In genomic region chr4:63840457-63840856, GRCm38 (mm10) we compare ENCODE assay signal across 10 mouse cellular contexts. TPM values are rescaled to one million over a fixed set of nuclear protein-coding genes. Genes with fewer than 3 reads are reported as not detected.
DNase-seq lines count a peak whose midpoint lies in the region; ATAC-seq and TF ChIP-seq lines count a peak whose summit lies in the region.
"Had no signal": no experiment of that assay in that cellular context is flagged by ENCODE, and none has a peak within 500 bp of the region (broad histone marks: within the 10 kb centered on the region; RNA-seq: fewer than 3 reads in every experiment).

No protein-coding gene starts in this region.

- H3K27ac ChIP-seq in limb, embryonic 11.5 days (replicated peaks; ENCODE audit: low read depth, low read length), result no peak overlapping the region
- no peak overlapping the region for H3K27ac ChIP-seq in limb, embryonic 10.5 days
- H3K27ac ChIP-seq in stomach, postnatal 0 days (replicated peaks), result no peak overlapping the region
- H3K27ac ChIP-seq in cerebellum, adult 2 months (ENCODE audit: insufficient read depth, low read length), result no peak overlapping the region
- H3K27ac ChIP-seq: limb, embryonic 12.5 days had no signal

- H3K4me3 ChIP-seq in limb, embryonic 11.5 days (ENCODE audit: low read depth, low read length), result no peak overlapping the region
- no peak overlapping the region for H3K4me3 ChIP-seq in limb, embryonic 10.5 days
- no peak overlapping the region for H3K4me3 ChIP-seq in stomach, postnatal 0 days (ENCODE audit: low read depth, low read length)
- no peak overlapping the region for H3K4me3 ChIP-seq in cerebellum, adult 2 months (replicated peaks; ENCODE audit: insufficient read depth, low read depth, low read length)
- H3K4me3 ChIP-seq: limb, embryonic 12.5 days had no signal

- peak; percentile 29 to 30 for DNase-seq in cerebellum, postnatal 14 days
- no peak for DNase-seq in cerebellum, postnatal 25 days
- peak; percentile 27 for DNase-seq in limb, embryonic 11.5 days (ENCODE audit: low spot score)
- DNase-seq in limb, embryonic 10.5 days (ENCODE audit: low spot score), result no peak
- DNase-seq in ZHBTc4 (ENCODE audit: low read depth, low spot score), result peak; percentile 13
- DNase-seq in layer of hippocampus, adult 9-11 months, result peak; percentile 34
- DNase-seq in stomach, postnatal 0 days (ENCODE audit: low spot score), result no peak
- no peak for DNase-seq in cerebellum, adult 2 months

- no peak for ATAC-seq in limb, embryonic 11.5 days (ENCODE audit: insufficient number of reproducible peaks, low FRiP score, low TSS enrichment, low read depth)
- no peak for ATAC-seq in stomach, postnatal 0 days (ENCODE audit: low FRiP score, low TSS enrichment)

- H3K9me3 ChIP-seq in limb, embryonic 11.5 days (ENCODE audit: control insufficient read depth, low read length), result no peaks in the 10 kb centered on the region
- no peaks in the 10 kb centered on the region for H3K9me3 ChIP-seq in limb, embryonic 10.5 days (replicated peaks)
- no peaks in the 10 kb centered on the region for H3K9me3 ChIP-seq in stomach, postnatal 0 days (ENCODE audit: control insufficient read depth, low read length)
- H3K9me3 ChIP-seq: limb, embryonic 12.5 days had no signal

- H3K27me3 ChIP-seq in limb, embryonic 11.5 days (ENCODE audit: control insufficient read depth, insufficient read depth, low read length), result no peaks in the 10 kb centered on the region
- H3K27me3 ChIP-seq in limb, embryonic 10.5 days (ENCODE audit: low read depth, poor library complexity, severe bottlenecking), result no peaks in the 10 kb centered on the region
- no peaks in the 10 kb centered on the region for H3K27me3 ChIP-seq in stomach, postnatal 0 days (ENCODE audit: control insufficient read depth, insufficient read depth, low read length)
- no peaks in the 10 kb centered on the region; the same call in 1 of the 2 replicates for H3K27me3 ChIP-seq in cerebellum, adult 2 months (ENCODE audit: control insufficient read depth, insufficient read depth, low read length)
- H3K27me3 ChIP-seq: limb, embryonic 12.5 days had no signal

- 64% methylated on average over 5 of the region's 5 CpGs for WGBS in limb, embryonic 11.5 days
- WGBS in limb, embryonic 10.5 days, result 64% methylated on average over 5 of the region's 5 CpGs
- WGBS in stomach, postnatal 0 days, result 46% methylated on average over 5 of the region's 5 CpGs
- WGBS in cerebellum, adult 2 months, result 48% methylated on average over 5 of the region's 5 CpGs

- no peaks in the 10 kb centered on the region for H3K36me3 ChIP-seq in limb, embryonic 11.5 days (ENCODE audit: control insufficient read depth, insufficient read depth, low read length)
- H3K36me3 ChIP-seq in limb, embryonic 10.5 days, result no peaks in the 10 kb centered on the region
- H3K36me3 ChIP-seq in stomach, postnatal 0 days (ENCODE audit: control insufficient read depth, insufficient read depth, low read length), result no peaks in the 10 kb centered on the region
- H3K36me3 ChIP-seq: limb, embryonic 12.5 days had no signal

- no peak for TF ChIP-seq EP300 in stomach, postnatal 0 days (optimal IDR thresholded peaks at IDR 0.05)

- no peaks in the 10 kb centered on the region for H3K4me1 ChIP-seq in limb, embryonic 11.5 days (ENCODE audit: control insufficient read depth, insufficient read depth, low read length)
- H3K4me1 ChIP-seq in limb, embryonic 10.5 days, result no peaks in the 10 kb centered on the region
- no peaks in the 10 kb centered on the region for H3K4me1 ChIP-seq in stomach, postnatal 0 days (replicated peaks; ENCODE audit: control insufficient read depth, insufficient read depth)
- H3K4me1 ChIP-seq in cerebellum, adult 2 months (ENCODE audit: control insufficient read depth, insufficient read depth, low read length), result no peaks in the 10 kb centered on the region
- H3K4me1 ChIP-seq: limb, embryonic 12.5 days had no signal

- no peak for TF ChIP-seq POLR2A in cerebellum, adult 2 months (IDR thresholded peaks at IDR 0.05; ENCODE audit: borderline replicate concordance, insufficient read depth, low read length)

- TF ChIP-seq CTCF in stomach, postnatal 0 days (IDR thresholded peaks at IDR 0.05; ENCODE audit: low read depth), result peak; percentile 62
- TF ChIP-seq CTCF in cerebellum, adult 2 months (IDR thresholded peaks at IDR 0.05; ENCODE audit: borderline replicate concordance, insufficient read depth, low read depth, low read length), result no peak

- H3K9ac ChIP-seq in limb, embryonic 11.5 days (ENCODE audit: low read length), result no peak overlapping the region
- no peak overlapping the region for H3K9ac ChIP-seq in stomach, postnatal 0 days (ENCODE audit: low read length)
- H3K9ac ChIP-seq: limb, embryonic 12.5 days had no signal

- H3K4me2 ChIP-seq in limb, embryonic 11.5 days (ENCODE audit: low read depth, severe bottlenecking), result no peak overlapping the region
- no peak overlapping the region for H3K4me2 ChIP-seq in stomach, postnatal 0 days (replicated peaks; ENCODE audit: low read depth)
- H3K4me2 ChIP-seq: limb, embryonic 12.5 days had no signal

RNA-seq across cellular contexts. Expression of gene Tnfsf8, which starts 20.7 kb away (rescaled TPM):
- polyA plus RNA-seq in limb, embryonic 11.5 days (2014; fragmentation: Nextera tagmentation; extraction: Ambion mirVana), result not detected in 2 replicates
- not detected in 2 replicates for polyA plus RNA-seq in limb, embryonic 10.5 days (2016; fragmentation: Nextera tagmentation; extraction: Ambion mirVana)
- polyA plus RNA-seq in stomach, postnatal 0 days (2015; fragmentation: Nextera tagmentation; extraction: Ambion mirVana), result 0.04 TPM in 1 of 2 replicates, not detected in the other
- 0.03 TPM in 2 replicates for polyA plus RNA-seq in cerebellum, adult 2 months (2012; rRNA removed)
- polyA plus RNA-seq: stomach, embryonic 14.5 days had no signal

Comparison
In these comparisons a context has a peak if more than half of its experiments do, and no peak if none do; other contexts are left out.
1. DNase-seq: peak in cerebellum, postnatal 14 days (2 of 2), limb, embryonic 11.5 days (single experiment), ZHBTc4 (single experiment) and layer of hippocampus, adult 9-11 months (single experiment); none in cerebellum, postnatal 25 days (0 of 2), limb, embryonic 10.5 days (single experiment), stomach, postnatal 0 days (single experiment) and cerebellum, adult 2 months (0 of 2).